Mouse (Mus musculus) liver, adult 2 months (tissue): ENCODE measurements around the gene Atp6v0d1.

Experiments used
- CTCF ChIP-seq: fragments of 200-500 bp; IDR thresholded peaks from 2 replicates; pipeline ENCODE4 v1.5.1; 2011; ENCODE audit warnings: low read depth, low read length, control low read depth
- POLR2A ChIP-seq: fragments of 200-500 bp; IDR thresholded peaks from 2 replicates; pipeline ENCODE4 v1.6.1; 2011; ENCODE audit warnings: low read length, control low read depth; ENCODE audit not compliant: insufficient read depth; ENCODE audit errors: extremely low read depth

- TF ChIP-seq CTCF (no peak), POLR2A (no peak)
These were observed 36.6 kb downstream of the Atp6v0d1 start for GRCm38 (mm10) chr8:105529271-105529670.
